Mouse (Mus musculus): Measurements from ENCODE around the gene Gm8332. TPM values are rescaled to one million over a fixed set of nuclear protein-coding genes. Genes with fewer than 3 reads are reported as not detected.

The Gm8332 gene
- polyA plus RNA-seq (2015; fragmentation: Illumina TruSeq; extraction: RNeasy Lipid Tissue Mini Kit (QIAGEN cat#74804); ENCODE audit: insufficient read depth, low replicate concordance) = not detected

DNA sequence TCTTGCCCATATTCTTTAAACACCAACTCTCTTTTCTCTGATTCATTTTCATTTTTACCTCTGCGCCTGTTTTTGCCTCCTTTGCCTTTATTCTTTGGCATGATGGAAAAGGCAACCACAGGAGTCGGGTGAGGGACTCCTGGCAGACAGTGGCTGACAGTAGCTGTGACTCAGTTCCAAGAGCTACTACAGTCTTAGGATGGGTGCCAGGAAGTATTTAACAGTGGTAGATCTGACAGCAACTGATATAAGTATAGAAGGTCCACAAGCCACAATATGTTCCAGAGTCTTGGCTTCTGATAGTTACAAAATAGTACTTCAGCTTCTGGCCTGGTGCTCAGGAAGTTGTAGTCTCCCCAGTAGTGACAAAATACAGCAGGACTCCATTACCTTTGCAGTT, at the start of gene Gm8332:
Gm8332 (minus strand) TSS at position 101 of the 400 bp plus-strand sequence.

DNA sequence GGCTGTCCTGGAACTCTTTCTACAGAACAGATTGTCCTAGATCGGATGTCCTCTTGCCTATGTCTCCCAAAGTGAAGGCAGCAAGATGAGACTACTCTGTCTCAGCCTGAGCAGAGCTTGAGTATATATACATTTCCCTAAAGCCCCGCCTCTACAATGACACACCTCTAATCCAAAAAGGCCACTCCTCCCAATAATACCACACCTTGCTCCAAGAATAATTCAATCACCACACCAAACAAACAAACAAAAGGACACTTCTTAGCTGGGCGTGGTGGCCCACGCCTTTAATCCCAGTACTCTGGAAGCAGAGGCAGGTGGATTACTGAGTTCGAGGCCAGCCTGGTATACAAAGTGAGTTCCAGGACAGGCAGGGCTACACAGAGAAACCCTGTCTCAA, 24.5 kb upstream of the Gm8332 start, which contains the start of gene Gm5662:
Gm5662 (minus strand) TSS at position 101 of the 400 bp plus-strand sequence.

Other genes with a start within 250 kb of the Gm8332 start
- gene Gm2075, start 238.3 kb downstream of the Gm8332 start, polyA plus RNA-seq (2015; fragmentation: Illumina TruSeq; extraction: RNeasy Lipid Tissue Mini Kit (QIAGEN cat#74804); ENCODE audit: insufficient read depth, low replicate concordance) = not detected
- not detected for gene Gm6803, start 231.3 kb downstream of the Gm8332 start, polyA plus RNA-seq (2015; fragmentation: Illumina TruSeq; extraction: RNeasy Lipid Tissue Mini Kit (QIAGEN cat#74804); ENCODE audit: insufficient read depth, low replicate concordance)
- not detected for gene Gm2056, start 223.1 kb downstream of the Gm8332 start, polyA plus RNA-seq (2015; fragmentation: Illumina TruSeq; extraction: RNeasy Lipid Tissue Mini Kit (QIAGEN cat#74804); ENCODE audit: insufficient read depth, low replicate concordance)
- not detected for gene Gm16368, start 166.4 kb downstream of the Gm8332 start, polyA plus RNA-seq (2015; fragmentation: Illumina TruSeq; extraction: RNeasy Lipid Tissue Mini Kit (QIAGEN cat#74804); ENCODE audit: insufficient read depth, low replicate concordance)
- not detected for gene Gm10436, start 68.0 kb downstream of the Gm8332 start, polyA plus RNA-seq (2015; fragmentation: Illumina TruSeq; extraction: RNeasy Lipid Tissue Mini Kit (QIAGEN cat#74804); ENCODE audit: insufficient read depth, low replicate concordance)
- not detected for gene Gm5662, start 24.4 kb upstream of the Gm8332 start, polyA plus RNA-seq (2015; fragmentation: Illumina TruSeq; extraction: RNeasy Lipid Tissue Mini Kit (QIAGEN cat#74804); ENCODE audit: insufficient read depth, low replicate concordance)
- gene Gm5039, start 73.9 kb upstream of the Gm8332 start, polyA plus RNA-seq (2015; fragmentation: Illumina TruSeq; extraction: RNeasy Lipid Tissue Mini Kit (QIAGEN cat#74804); ENCODE audit: insufficient read depth, low replicate concordance) = not detected
- gene Adck1, start 110.5 kb upstream of the Gm8332 start, polyA plus RNA-seq (2015; fragmentation: Illumina TruSeq; extraction: RNeasy Lipid Tissue Mini Kit (QIAGEN cat#74804); ENCODE audit: insufficient read depth, low replicate concordance) = 9.6 TPM

Data from spleen, adult 10 weeks (tissue).